In genomic region chr14:54234231-54235040, GRCm38 (mm10) we compare ENCODE assay signal across 15 mouse cellular contexts. TPM values are rescaled to one million over a fixed set of nuclear protein-coding genes. Genes with fewer than 3 reads are reported as not detected.
DNase-seq lines count a peak whose midpoint lies in the region; ATAC-seq and TF ChIP-seq lines count a peak whose summit lies in the region.
"Had no signal": no experiment of that assay in that cellular context is flagged by ENCODE, and none has a peak within 500 bp of the region (broad histone marks: within the 10 kb centered on the region; RNA-seq: fewer than 3 reads in every experiment).

No protein-coding gene starts in this region.

- H3K4me2 ChIP-seq in heart, embryonic 12.5 days = no peak overlapping the region
- H3K4me2 ChIP-seq in midbrain, embryonic 12.5 days (replicated peaks) = no peak overlapping the region
- H3K4me2 ChIP-seq in midbrain, embryonic 11.5 days = no peak overlapping the region
- no peak overlapping the region for H3K4me2 ChIP-seq in heart, postnatal 0 days (ENCODE audit: low read depth, low read length)
- H3K4me2 ChIP-seq in forebrain, embryonic 13.5 days = no peak overlapping the region

- H3K4me1 ChIP-seq in heart, embryonic 12.5 days (replicated peaks) = peaks cover 49% of the 10 kb centered on the region
- H3K4me1 ChIP-seq in midbrain, embryonic 12.5 days = peaks cover 13% of the 10 kb centered on the region
- peaks cover 4% of the 10 kb centered on the region; the same call in 1 of the 2 replicates for H3K4me1 ChIP-seq in midbrain, embryonic 11.5 days (ENCODE audit: control insufficient read depth, insufficient read depth, low read length)
- H3K4me1 ChIP-seq in heart, postnatal 0 days (ENCODE audit: control insufficient read depth, insufficient read depth) = peaks cover 21% of the 10 kb centered on the region
- peaks cover 21% of the 10 kb centered on the region for H3K4me1 ChIP-seq in forebrain, embryonic 13.5 days

- H3K9me3 ChIP-seq in heart, embryonic 12.5 days (replicated peaks) = no peaks in the 10 kb centered on the region
- H3K9me3 ChIP-seq in midbrain, embryonic 12.5 days = no peaks in the 10 kb centered on the region
- H3K9me3 ChIP-seq in midbrain, embryonic 11.5 days (ENCODE audit: control insufficient read depth, low read length) = no peaks in the 10 kb centered on the region
- H3K9me3 ChIP-seq in heart, postnatal 0 days (replicated peaks; ENCODE audit: control insufficient read depth, low read length) = no peaks in the 10 kb centered on the region
- H3K9me3 ChIP-seq in forebrain, embryonic 13.5 days (replicated peaks) = no peaks in the 10 kb centered on the region
- H3K9me3 ChIP-seq: G1E had no signal

- WGBS in heart, embryonic 12.5 days = 61% methylated on average over 20 of the region's 20 CpGs
- 78% methylated on average over 20 of the region's 20 CpGs for WGBS in midbrain, embryonic 12.5 days
- WGBS in midbrain, embryonic 11.5 days = 79% methylated on average over 20 of the region's 20 CpGs
- 51% methylated on average over 20 of the region's 20 CpGs for WGBS in heart, postnatal 0 days
- WGBS in forebrain, embryonic 13.5 days = 81% methylated on average over 20 of the region's 20 CpGs

- peak; percentile 30; the same call in 1 of the 2 replicates for ATAC-seq in heart, embryonic 12.5 days (ENCODE audit: insufficient number of reproducible peaks, low FRiP score)
- ATAC-seq in midbrain, embryonic 12.5 days (ENCODE audit: low FRiP score, low read depth) = no peak
- no peak for ATAC-seq in midbrain, embryonic 11.5 days (ENCODE audit: low FRiP score)
- ATAC-seq in heart, postnatal 0 days (ENCODE audit: insufficient read depth, low read depth) = peak; percentile 73
- ATAC-seq in forebrain, embryonic 13.5 days = no peak

- no peaks in the 10 kb centered on the region for H3K27me3 ChIP-seq in heart, embryonic 12.5 days (replicated peaks)
- H3K27me3 ChIP-seq in midbrain, embryonic 12.5 days = no peaks in the 10 kb centered on the region
- no peaks in the 10 kb centered on the region for H3K27me3 ChIP-seq in midbrain, embryonic 11.5 days (ENCODE audit: control insufficient read depth, insufficient read depth, low read length)
- H3K27me3 ChIP-seq in heart, postnatal 0 days (ENCODE audit: control insufficient read depth, insufficient read depth, low read length) = no peaks in the 10 kb centered on the region
- H3K27me3 ChIP-seq in forebrain, embryonic 13.5 days = no peaks in the 10 kb centered on the region

- no peak for DNase-seq in heart, postnatal 10 days
- DNase-seq in midbrain, embryonic 11.5 days (ENCODE audit: low spot score, missing footprints) = no peak
- peak; percentile 73 for DNase-seq in heart, postnatal 0 days (ENCODE audit: low spot score)
- DNase-seq in retina, postnatal 1 day = peak; percentile 70
- DNase-seq in urinary bladder, postnatal 36 days (ENCODE audit: low spot score in 2 of 2) = no peak
- DNase-seq: adrenal gland, postnatal 25 days; cerebellum, adult 9-11 months; gastrocnemius, postnatal 25 days; lung, postnatal 36 days had no signal

- peak overlapping the region; percentile 35; the same call in 1 of the 2 replicates for H3K9ac ChIP-seq in heart, embryonic 12.5 days
- 0 out of 2 replicates have a peak overlapping the region, but pooled peaks have one; percentile 31 for H3K9ac ChIP-seq in midbrain, embryonic 12.5 days (replicated peaks)
- H3K9ac ChIP-seq in midbrain, embryonic 11.5 days (ENCODE audit: low read length) = no peak overlapping the region
- H3K9ac ChIP-seq in heart, postnatal 0 days (replicated peaks; ENCODE audit: low read depth, low read length) = no peak overlapping the region
- no peak overlapping the region for H3K9ac ChIP-seq in forebrain, embryonic 13.5 days

- peaks cover 22% of the 10 kb centered on the region for H3K36me3 ChIP-seq in heart, embryonic 12.5 days
- peaks cover 10% of the 10 kb centered on the region for H3K36me3 ChIP-seq in midbrain, embryonic 12.5 days
- no peaks in the 10 kb centered on the region for H3K36me3 ChIP-seq in midbrain, embryonic 11.5 days (ENCODE audit: control insufficient read depth, insufficient read depth, low read length)
- peaks cover 4% of the 10 kb centered on the region; the same call in 1 of the 2 replicates for H3K36me3 ChIP-seq in heart, postnatal 0 days (replicated peaks; ENCODE audit: control insufficient read depth, insufficient read depth, low read length)
- H3K36me3 ChIP-seq in forebrain, embryonic 13.5 days (ENCODE audit: poor library complexity, severe bottlenecking) = peaks cover 23% of the 10 kb centered on the region

- peak overlapping the region; percentile 78 for H3K27ac ChIP-seq in heart, embryonic 12.5 days (ENCODE audit: poor library complexity, severe bottlenecking)
- H3K27ac ChIP-seq in midbrain, embryonic 12.5 days (replicated peaks) = 0 out of 2 replicates have a peak overlapping the region, but pooled peaks have one; percentile 20
- no peak overlapping the region for H3K27ac ChIP-seq in midbrain, embryonic 11.5 days (ENCODE audit: low read depth, low read length)
- H3K27ac ChIP-seq in heart, postnatal 0 days (ENCODE audit: low read depth) = peak overlapping the region; percentile 82
- no peak overlapping the region for H3K27ac ChIP-seq in forebrain, embryonic 13.5 days

- no peak overlapping the region for H3K4me3 ChIP-seq in heart, embryonic 12.5 days
- no peak overlapping the region for H3K4me3 ChIP-seq in midbrain, embryonic 12.5 days
- H3K4me3 ChIP-seq in midbrain, embryonic 11.5 days (ENCODE audit: low read depth, low read length) = no peak overlapping the region
- no peak overlapping the region for H3K4me3 ChIP-seq in heart, postnatal 0 days (ENCODE audit: low read depth, low read length)
- no peak overlapping the region for H3K4me3 ChIP-seq in forebrain, embryonic 13.5 days

- intact Hi-C loops in heart, postnatal 10 days (cut with DNase I) = loop anchor here (5.0 kb wide), 2 partner anchors 93 to 128 kb away; partner anchors contain the start of gene Oxa1l

- TF ChIP-seq EP300 in heart, postnatal 0 days (IDR thresholded peaks at IDR 0.05; ENCODE audit: low read depth) = 0 out of 2 replicates have a peak, but pooled peaks have one; percentile 23

- TF ChIP-seq CTCF in heart, postnatal 0 days (IDR thresholded peaks at IDR 0.05; ENCODE audit: low read depth) = no peak

RNA-seq across cellular contexts. Expression of gene Dad1, which starts 19.5 kb away (rescaled TPM):
- polyA plus RNA-seq in heart, embryonic 12.5 days (2016; fragmentation: Nextera tagmentation; extraction: Ambion mirVana) = 365 and 374 TPM in 2 replicates
- total RNA-seq in heart, postnatal 10 days (2021) = 100 to 1,000 TPM; 121 TPM
- polyA plus RNA-seq in midbrain, embryonic 12.5 days (2016; fragmentation: Nextera tagmentation; extraction: Ambion mirVana) = 220 and 224 TPM in 2 replicates
- 229 and 237 TPM in 2 replicates for polyA plus RNA-seq in midbrain, embryonic 11.5 days (2014; fragmentation: Nextera tagmentation; extraction: Ambion mirVana)
- 267 and 313 TPM in 2 replicates for total RNA-seq in heart, postnatal 0 days (2014; rRNA removed; ENCODE audit: low replicate concordance)
- polyA plus RNA-seq in heart, postnatal 0 days (2015; fragmentation: Nextera tagmentation; extraction: Ambion mirVana) = 389 and 395 TPM in 2 replicates
- polyA plus RNA-seq in forebrain, embryonic 13.5 days (2015; fragmentation: Nextera tagmentation; extraction: Ambion mirVana) = 281 and 283 TPM in 2 replicates

RNA-seq across cellular contexts. Expression of gene Abhd4, which starts 19.6 kb away (rescaled TPM):
- 87.6 and 90.2 TPM in 2 replicates for polyA plus RNA-seq in heart, embryonic 12.5 days (2016; fragmentation: Nextera tagmentation; extraction: Ambion mirVana)
- total RNA-seq in heart, postnatal 10 days (2021) = 10 to 100 TPM; 55.9 to 67.1 TPM
- 36.6 and 38.3 TPM in 2 replicates for polyA plus RNA-seq in midbrain, embryonic 12.5 days (2016; fragmentation: Nextera tagmentation; extraction: Ambion mirVana)
- polyA plus RNA-seq in midbrain, embryonic 11.5 days (2014; fragmentation: Nextera tagmentation; extraction: Ambion mirVana) = 38.3 and 38.4 TPM in 2 replicates
- total RNA-seq in heart, postnatal 0 days (2014; rRNA removed; ENCODE audit: low replicate concordance) = 192 and 229 TPM in 2 replicates
- 99.9 and 103 TPM in 2 replicates for polyA plus RNA-seq in heart, postnatal 0 days (2015; fragmentation: Nextera tagmentation; extraction: Ambion mirVana)
- 46.1 and 51.3 TPM in 2 replicates for polyA plus RNA-seq in forebrain, embryonic 13.5 days (2015; fragmentation: Nextera tagmentation; extraction: Ambion mirVana)

RNA-seq across cellular contexts. Expression of gene Olfr49, which starts 50.3 kb away (rescaled TPM):
- polyA plus RNA-seq in heart, embryonic 12.5 days (2016; fragmentation: Nextera tagmentation; extraction: Ambion mirVana) = not detected in 2 replicates
- total RNA-seq in heart, postnatal 10 days (2021) = not detected
- not detected in 2 replicates for polyA plus RNA-seq in midbrain, embryonic 12.5 days (2016; fragmentation: Nextera tagmentation; extraction: Ambion mirVana)
- polyA plus RNA-seq in midbrain, embryonic 11.5 days (2014; fragmentation: Nextera tagmentation; extraction: Ambion mirVana) = not detected in 2 replicates
- not detected in 2 replicates for total RNA-seq in heart, postnatal 0 days (2014; rRNA removed; ENCODE audit: low replicate concordance)
- polyA plus RNA-seq in heart, postnatal 0 days (2015; fragmentation: Nextera tagmentation; extraction: Ambion mirVana) = not detected in 2 replicates
- polyA plus RNA-seq in forebrain, embryonic 13.5 days (2015; fragmentation: Nextera tagmentation; extraction: Ambion mirVana) = not detected in 2 replicates
- total RNA-seq: adrenal gland, postnatal 25 days; gastrocnemius, postnatal 25 days; layer of hippocampus, postnatal 10 days; neutrophil, adult 5-6 weeks had no signal
- polyA plus RNA-seq: G1E had no signal

Comparison
In these comparisons a context has a peak if more than half of its experiments do, and no peak if none do; other contexts are left out.
1. H3K27ac ChIP-seq: peak in heart, embryonic 12.5 days (single experiment), midbrain, embryonic 12.5 days (single experiment) and heart, postnatal 0 days (single experiment); none in midbrain, embryonic 11.5 days (single experiment) and forebrain, embryonic 13.5 days (single experiment).
2. H3K9ac ChIP-seq: peak in heart, embryonic 12.5 days (single experiment) and midbrain, embryonic 12.5 days (single experiment); none in midbrain, embryonic 11.5 days (single experiment), heart, postnatal 0 days (single experiment) and forebrain, embryonic 13.5 days (single experiment).
3. DNase-seq: peak in heart, postnatal 0 days (single experiment) and retina, postnatal 1 day (single experiment); none in heart, postnatal 10 days (0 of 2), midbrain, embryonic 11.5 days (single experiment) and urinary bladder, postnatal 36 days (0 of 2).
4. ATAC-seq: peak in heart, embryonic 12.5 days (single experiment) and heart, postnatal 0 days (single experiment); none in midbrain, embryonic 12.5 days (single experiment), midbrain, embryonic 11.5 days (single experiment) and forebrain, embryonic 13.5 days (single experiment).